Mouse (Mus musculus): ENCODE measurements at regions not wholly inside any gene's neighbourhood (a gene's known extent, or its start where the extent isn't known, plus 50 kb on each side); places are given as distances from the start of the nearest gene placed in this dataset.

- no peak overlapping the region for H3K27ac ChIP-seq (ENCODE audit: insufficient read depth, low read length)
- TF ChIP-seq POLR2A (IDR thresholded peaks at IDR 0.05; ENCODE audit: borderline replicate concordance, insufficient read depth, low read length), result no peak
- no peak for TF ChIP-seq CTCF (IDR thresholded peaks at IDR 0.05; ENCODE audit: borderline replicate concordance, insufficient read depth, low read depth, low read length)
- WGBS, result 67% methylated on average over 7 of the region's 7 CpGs
These were observed 110.2 kb upstream of the Zfp648 start for GRCm38 (mm10) chr1:154090521-154091490.

DNA sequence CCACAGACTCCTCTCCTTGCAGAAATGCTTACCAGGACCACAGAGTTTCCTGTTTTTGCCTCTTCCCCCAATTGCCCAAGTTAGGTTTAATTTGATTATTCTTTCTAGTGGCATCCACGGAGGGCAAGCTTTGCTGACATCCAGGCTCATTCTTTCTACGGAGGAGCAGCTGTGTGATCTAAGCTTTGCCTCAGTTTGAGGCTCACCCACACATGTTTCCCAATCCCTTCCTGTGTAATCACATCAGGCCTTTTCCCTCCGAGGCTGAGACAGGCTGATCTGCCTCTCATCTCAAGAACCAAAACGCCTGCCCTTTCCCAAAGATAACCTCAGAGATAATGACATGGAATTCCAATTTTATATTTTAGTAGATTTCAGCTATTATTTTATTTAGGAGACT lies 107.4 kb upstream of the Zfp648 start:
- DNase-seq, result no peak
- Histone ChIP-seq H3K4me3 (replicated peaks; ENCODE audit: insufficient read depth, low read depth, low read length) (no peak overlapping the region), H3K4me1 (ENCODE audit: control insufficient read depth, insufficient read depth, low read length) (no peaks in the 10 kb centered on the region), H3K27ac (ENCODE audit: insufficient read depth, low read length) (no peak overlapping the region), H3K27me3 (ENCODE audit: control insufficient read depth, insufficient read depth, low read length) (no peaks in the 10 kb centered on the region)
- TF ChIP-seq CTCF (IDR thresholded peaks at IDR 0.05; ENCODE audit: borderline replicate concordance, insufficient read depth, low read depth, low read length) (no peak), POLR2A (IDR thresholded peaks at IDR 0.05; ENCODE audit: borderline replicate concordance, insufficient read depth, low read length) (no peak)
- 83% methylated on average over 4 of the region's 4 CpGs for WGBS

More at GRCm38 (mm10) chr1:154090521-154091490, 110.2 kb upstream of the Zfp648 start:
- H3K4me3 ChIP-seq (replicated peaks; ENCODE audit: insufficient read depth, low read depth, low read length), result no peak overlapping the region
- no peak for DNase-seq
- H3K27me3 ChIP-seq (ENCODE audit: control insufficient read depth, insufficient read depth, low read length), result no peaks in the 10 kb centered on the region
- H3K4me1 ChIP-seq (ENCODE audit: control insufficient read depth, insufficient read depth, low read length), result no peaks in the 10 kb centered on the region

GRCm38 (mm10) chr1:154094357-154094756 lies 106.6 kb upstream of the Zfp648 start:
- no peaks in the 10 kb centered on the region for H3K4me1 ChIP-seq (ENCODE audit: control insufficient read depth, insufficient read depth, low read length)

DNA sequence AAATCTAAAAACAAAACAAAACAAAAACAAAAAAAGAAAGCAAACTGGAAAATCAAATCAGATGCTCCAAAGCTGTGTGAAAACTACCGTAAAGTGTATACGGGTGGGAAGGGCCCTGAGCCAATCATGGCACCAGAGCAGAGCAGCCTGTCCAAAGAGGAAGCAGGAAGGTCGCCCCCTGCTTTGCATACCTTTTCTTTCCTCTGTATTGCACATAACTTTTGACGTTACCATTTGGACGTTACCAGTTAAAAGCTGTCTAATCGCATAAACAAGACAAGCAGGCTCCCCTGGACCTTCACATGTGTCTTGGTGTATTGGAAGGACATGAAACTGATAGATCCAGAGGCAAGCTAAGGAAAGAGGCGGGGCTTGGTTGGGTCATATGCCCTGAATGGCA lies 104.9 kb upstream of the Zfp648 start:
- Histone ChIP-seq H3K27me3 (ENCODE audit: control insufficient read depth, insufficient read depth, low read length) (no peaks in the 10 kb centered on the region), H3K27ac (ENCODE audit: insufficient read depth, low read length) (no peak overlapping the region), H3K4me1 (ENCODE audit: control insufficient read depth, insufficient read depth, low read length) (no peaks in the 10 kb centered on the region), H3K4me3 (replicated peaks; ENCODE audit: insufficient read depth, low read depth, low read length) (no peak overlapping the region)
- no peak for TF ChIP-seq POLR2A (IDR thresholded peaks at IDR 0.05; ENCODE audit: borderline replicate concordance, insufficient read depth, low read length)
- no peak for TF ChIP-seq CTCF (IDR thresholded peaks at IDR 0.05; ENCODE audit: borderline replicate concordance, insufficient read depth, low read depth, low read length)
- WGBS, result 64% methylated on average over 7 of the region's 7 CpGs
- no peak for DNase-seq

More at GRCm38 (mm10) chr1:154094357-154094756, 106.6 kb upstream of the Zfp648 start:
- no peak overlapping the region for H3K27ac ChIP-seq (ENCODE audit: insufficient read depth, low read length)
- no peak overlapping the region for H3K4me3 ChIP-seq (replicated peaks; ENCODE audit: insufficient read depth, low read depth, low read length)
- no peak for DNase-seq
- no peaks in the 10 kb centered on the region for H3K27me3 ChIP-seq (ENCODE audit: control insufficient read depth, insufficient read depth, low read length)
- TF ChIP-seq CTCF (IDR thresholded peaks at IDR 0.05; ENCODE audit: borderline replicate concordance, insufficient read depth, low read depth, low read length) (no peak), POLR2A (IDR thresholded peaks at IDR 0.05; ENCODE audit: borderline replicate concordance, insufficient read depth, low read length) (no peak)
- WGBS, result 84% methylated on average over 5 of the region's 5 CpGs

GRCm38 (mm10) chr1:154096911-154097310 lies 104.1 kb upstream of the Zfp648 start:
- TF ChIP-seq POLR2A (IDR thresholded peaks at IDR 0.05; ENCODE audit: borderline replicate concordance, insufficient read depth, low read length) (no peak), CTCF (IDR thresholded peaks at IDR 0.05; ENCODE audit: borderline replicate concordance, insufficient read depth, low read depth, low read length) (no peak)
- 95% methylated on average over 2 of the region's 2 CpGs for WGBS
- DNase-seq, result no peak
- no peaks in the 10 kb centered on the region for H3K4me1 ChIP-seq (ENCODE audit: control insufficient read depth, insufficient read depth, low read length)
- no peak overlapping the region for H3K4me3 ChIP-seq (replicated peaks; ENCODE audit: insufficient read depth, low read depth, low read length)
- H3K27me3 ChIP-seq (ENCODE audit: control insufficient read depth, insufficient read depth, low read length), result no peaks in the 10 kb centered on the region
- H3K27ac ChIP-seq (ENCODE audit: insufficient read depth, low read length), result no peak overlapping the region

GRCm38 (mm10) chr1:154097656-154098055 lies 103.3 kb upstream of the Zfp648 start:
- no peaks in the 10 kb centered on the region for H3K27me3 ChIP-seq (ENCODE audit: control insufficient read depth, insufficient read depth, low read length)
- H3K4me1 ChIP-seq (ENCODE audit: control insufficient read depth, insufficient read depth, low read length), result no peaks in the 10 kb centered on the region
- DNase-seq, result no peak
- TF ChIP-seq POLR2A (IDR thresholded peaks at IDR 0.05; ENCODE audit: borderline replicate concordance, insufficient read depth, low read length) (no peak), CTCF (IDR thresholded peaks at IDR 0.05; ENCODE audit: borderline replicate concordance, insufficient read depth, low read depth, low read length) (no peak)
- H3K27ac ChIP-seq (ENCODE audit: insufficient read depth, low read length), result no peak overlapping the region
- WGBS, result 62% methylated on average over 6 of the region's 6 CpGs
- H3K4me3 ChIP-seq (replicated peaks; ENCODE audit: insufficient read depth, low read depth, low read length), result no peak overlapping the region

DNA sequence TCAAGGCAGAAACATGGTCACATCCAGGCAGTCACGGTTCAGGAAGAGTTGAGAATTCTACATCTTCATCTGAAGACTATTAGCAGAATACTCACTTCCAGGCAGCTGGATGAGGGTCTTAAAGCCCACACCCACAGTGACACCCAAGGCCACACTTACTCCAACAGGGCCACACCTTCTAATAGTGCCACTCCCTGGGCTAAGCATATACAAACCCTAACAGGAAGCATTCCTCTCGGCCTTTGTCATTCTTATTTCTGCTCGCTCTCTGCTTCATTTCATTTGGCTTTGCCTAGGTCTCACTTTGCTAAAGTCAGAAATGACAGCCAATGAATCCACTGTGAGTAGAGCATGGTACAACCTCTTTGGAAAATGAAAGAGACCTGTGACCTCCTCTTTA lies 100.4 kb upstream of the Zfp648 start:
- Histone ChIP-seq H3K27ac (ENCODE audit: insufficient read depth, low read length) (no peak overlapping the region), H3K4me3 (replicated peaks; ENCODE audit: insufficient read depth, low read depth, low read length) (no peak overlapping the region), H3K27me3 (ENCODE audit: control insufficient read depth, insufficient read depth, low read length) (no peaks in the 10 kb centered on the region), H3K4me1 (ENCODE audit: control insufficient read depth, insufficient read depth, low read length) (peaks cover 9% of the 10 kb centered on the region; the same call in 1 of the 2 replicates)
- TF ChIP-seq POLR2A (IDR thresholded peaks at IDR 0.05; ENCODE audit: borderline replicate concordance, insufficient read depth, low read length), result no peak
- TF ChIP-seq CTCF (IDR thresholded peaks at IDR 0.05; ENCODE audit: borderline replicate concordance, insufficient read depth, low read depth, low read length), result no peak
- 94% methylated on average over 3 of the region's 3 CpGs for WGBS
- DNase-seq, result no peak

- Histone ChIP-seq H3K4me1 (ENCODE audit: control insufficient read depth, insufficient read depth, low read length) (peaks cover 9% of the 10 kb centered on the region; the same call in 1 of the 2 replicates), H3K27me3 (ENCODE audit: control insufficient read depth, insufficient read depth, low read length) (no peaks in the 10 kb centered on the region), H3K27ac (ENCODE audit: insufficient read depth, low read length) (no peak overlapping the region), H3K4me3 (replicated peaks; ENCODE audit: insufficient read depth, low read depth, low read length) (no peak overlapping the region)
- TF ChIP-seq POLR2A (IDR thresholded peaks at IDR 0.05; ENCODE audit: borderline replicate concordance, insufficient read depth, low read length), result no peak
- WGBS, result 75% methylated on average over 1 of the region's 1 CpGs
- DNase-seq, result no peak
These were observed 99.6 kb upstream of the Zfp648 start for GRCm38 (mm10) chr1:154101433-154101832.
